Mouse (Mus musculus) CH12.LX (cell line): ENCODE measurements around the gene Gm28041. TPM values are rescaled to one million over a fixed set of nuclear protein-coding genes. Genes with fewer than 3 reads are reported as not detected.
A peak's percentile ranks its signal among the peaks of the same experiment; 100 is the strongest.

Experiments used
- DNase-seq: peaks from one replicate; pipeline ENCODE4 v3.0.0-alpha.2; 2013; ENCODE audit errors: extremely low read depth
- H3K27ac ChIP-seq: 2 replicates; pipeline ENCODE4 v1.5.1; 2012; ENCODE audit warnings: low read depth, mild to moderate bottlenecking, control low read depth, moderate library complexity; ENCODE audit not compliant: insufficient read depth
- H3K27me3 ChIP-seq: replicated peaks from 2 replicates; pipeline ENCODE3; 2012; ENCODE audit warnings: inconsistent platforms
- H3K36me3 ChIP-seq, 2 experiments: replicated peaks in 1 of 2; 2 replicates each; pipeline versions ENCODE3 to v1.6.1; 2012; ENCODE audit warnings: inconsistent platforms in 1 of 2, low read length in 1 of 2, mild to moderate bottlenecking in 1 of 2, mixed read lengths in 1 of 2, moderate library complexity in 1 of 2; ENCODE audit not compliant: control insufficient read depth in 1 of 2, insufficient read depth in 1 of 2
- H3K4me1 ChIP-seq, 2 experiments: 2 replicates each; pipeline ENCODE4 v1.6.1; 2012; ENCODE audit warnings: inconsistent platforms in 1 of 2, moderate library complexity in 1 of 2; ENCODE audit not compliant: insufficient read depth in 2 of 2, control insufficient read depth in 1 of 2
- H3K4me2 ChIP-seq: 2 replicates; pipeline ENCODE4 v1.6.1; 2012; ENCODE audit warnings: low read depth, mild to moderate bottlenecking, control low read depth; ENCODE audit not compliant: poor library complexity, insufficient read depth, severe bottlenecking
- H3K4me3 ChIP-seq, 3 experiments: fragments of 150-350 bp in 1 of 3; sonication (generic) in 1 of 3; replicated peaks in 1 of 3; 2 replicates each; pipeline versions ENCODE3 to v1.5.1; 2011 to 2012; ENCODE audit warnings: low read depth in 2 of 3, low read length in 2 of 3, mild to moderate bottlenecking in 2 of 3, moderate library complexity in 2 of 3, control low read depth in 1 of 3, improper control_type of control experiment in 1 of 3, inconsistent platforms in 1 of 3, mixed read lengths in 1 of 3; ENCODE audit not compliant: poor library complexity in 1 of 3
- H3K79me2 ChIP-seq: replicated peaks from 2 replicates; pipeline ENCODE4 v1.6.1; 2012; ENCODE audit warnings: mild to moderate bottlenecking, moderate library complexity; ENCODE audit not compliant: control insufficient read depth, poor library complexity, insufficient read depth, severe bottlenecking; ENCODE audit errors: extremely low read depth
- H3K9ac ChIP-seq: 2 replicates; pipeline ENCODE4 v1.6.1; 2012; ENCODE audit warnings: low read depth, mild to moderate bottlenecking, control low read depth, moderate library complexity; ENCODE audit not compliant: insufficient read depth
- H3K9me3 ChIP-seq: replicated peaks from 2 replicates; pipeline ENCODE3; 2012; ENCODE audit warnings: low read length, inconsistent platforms, mixed read lengths
- BHLHE40 ChIP-seq: IDR thresholded peaks from 2 replicates; pipeline ENCODE4 v1.6.1; 2011; ENCODE audit warnings: mild to moderate bottlenecking, low read depth, low read length, improper control_type of control experiment
- CHD1 ChIP-seq: IDR thresholded peaks from 2 replicates; pipeline ENCODE4 v1.6.1; 2012; ENCODE audit warnings: low read depth, low read length, improper control_type of control experiment, inconsistent platforms
- CHD2 ChIP-seq: IDR thresholded peaks from 2 replicates; pipeline ENCODE4 v1.6.1; 2011; ENCODE audit warnings: low read length, improper control_type of control experiment
- CTCF ChIP-seq, 2 experiments: IDR thresholded peaks in 1 of 2; conservative IDR thresholded peaks in 1 of 2; 2 replicates each; pipeline ENCODE4 v1.5.1; 2011 to 2012; ENCODE audit warnings: low read depth in 2 of 2, low read length in 2 of 2, improper control_type of control experiment in 1 of 2, inconsistent platforms in 1 of 2, mild to moderate bottlenecking in 1 of 2, moderate library complexity in 1 of 2
- E2F4 ChIP-seq: IDR thresholded peaks from 2 replicates; pipeline ENCODE4 v1.6.1; 2011; ENCODE audit warnings: low read depth, low read length, improper control_type of control experiment; ENCODE audit not compliant: insufficient replicate concordance
- ELF1 ChIP-seq: IDR thresholded peaks from 2 replicates; pipeline ENCODE4 v1.6.1; 2014; ENCODE audit warnings: low read depth, mild to moderate bottlenecking, inconsistent platforms, low read length, improper control_type of control experiment
- EP300 ChIP-seq: IDR thresholded peaks from 2 replicates; pipeline ENCODE4 v1.6.1; 2011; ENCODE audit warnings: low read length, improper control_type of control experiment
- ETS1 ChIP-seq: conservative IDR thresholded peaks from 2 replicates; pipeline ENCODE4 v1.6.1; 2012; ENCODE audit warnings: low read depth, mild to moderate bottlenecking, inconsistent platforms, low read length, improper control_type of control experiment, moderate library complexity
- GABPA ChIP-seq: IDR thresholded peaks from 2 replicates; pipeline ENCODE4 v1.6.1; 2012; ENCODE audit warnings: low read depth, low read length, improper control_type of control experiment, inconsistent platforms; ENCODE audit not compliant: insufficient replicate concordance
- HCFC1 ChIP-seq: IDR thresholded peaks from 2 replicates; pipeline ENCODE4 v1.6.1; 2012; ENCODE audit warnings: low read depth, mild to moderate bottlenecking, inconsistent platforms, low read length, improper control_type of control experiment
- IRF4 ChIP-seq: IDR thresholded peaks from 2 replicates; pipeline ENCODE4 v1.6.1; 2014; ENCODE audit warnings: low read depth, mild to moderate bottlenecking, inconsistent platforms, low read length, improper control_type of control experiment
- JUN ChIP-seq: IDR thresholded peaks from 2 replicates; pipeline ENCODE4 v1.6.1; 2011; ENCODE audit warnings: low read depth, mild to moderate bottlenecking, low read length, improper control_type of control experiment, moderate library complexity; ENCODE audit not compliant: insufficient read depth
- JUND ChIP-seq: conservative IDR thresholded peaks from 2 replicates; pipeline ENCODE4 v1.6.1; 2011; ENCODE audit warnings: low read depth, low read length, improper control_type of control experiment
- KAT2A ChIP-seq: IDR thresholded peaks from 2 replicates; pipeline ENCODE4 v1.6.1; 2012; ENCODE audit warnings: low read length, improper control_type of control experiment, inconsistent platforms; ENCODE audit not compliant: insufficient replicate concordance
- MAFK ChIP-seq: IDR thresholded peaks from 2 replicates; pipeline ENCODE4 v1.6.1; 2011; ENCODE audit warnings: low read length, improper control_type of control experiment; ENCODE audit not compliant: insufficient replicate concordance
- MAX ChIP-seq: IDR thresholded peaks from 2 replicates; pipeline ENCODE4 v1.6.1; 2011; ENCODE audit warnings: low read length, improper control_type of control experiment
- MAZ ChIP-seq: IDR thresholded peaks from 2 replicates; pipeline ENCODE4 v1.6.1; 2012; ENCODE audit warnings: low read depth, mild to moderate bottlenecking, inconsistent platforms, low read length, improper control_type of control experiment, moderate library complexity
- MEF2A ChIP-seq: IDR thresholded peaks from 2 replicates; pipeline ENCODE4 v1.6.1; 2014; ENCODE audit warnings: low read depth, mild to moderate bottlenecking, inconsistent platforms, low read length, improper control_type of control experiment, borderline replicate concordance
- MXI1 ChIP-seq: IDR thresholded peaks from 2 replicates; pipeline ENCODE4 v1.6.1; 2011; ENCODE audit warnings: mild to moderate bottlenecking, low read depth, low read length, improper control_type of control experiment
- MYC ChIP-seq: IDR thresholded peaks from 2 replicates; pipeline ENCODE4 v1.6.1; 2011; ENCODE audit warnings: low read depth, mild to moderate bottlenecking, improper control_type of control experiment, low read length
- NELFE ChIP-seq: IDR thresholded peaks from 2 replicates; pipeline ENCODE4 v1.6.1; 2011; ENCODE audit warnings: low read depth, low read length, improper control_type of control experiment
- NRF1 ChIP-seq: IDR thresholded peaks from 2 replicates; pipeline ENCODE4 v1.6.1; 2014; ENCODE audit warnings: low read depth, mild to moderate bottlenecking, inconsistent platforms, low read length, improper control_type of control experiment, moderate library complexity
- PAX5 ChIP-seq: IDR thresholded peaks from 2 replicates; pipeline ENCODE4 v1.6.1; 2012; ENCODE audit warnings: low read length, inconsistent platforms, mixed read lengths
- POLR2A ChIP-seq: IDR thresholded peaks from 2 replicates; pipeline ENCODE4 v1.6.1; 2011; ENCODE audit warnings: low read depth, mild to moderate bottlenecking, improper control_type of control experiment, low read length
- POLR2AphosphoS2 ChIP-seq: IDR thresholded peaks from 2 replicates; pipeline ENCODE4 v1.6.1; 2011; ENCODE audit warnings: low read depth, low read length, improper control_type of control experiment
- RAD21 ChIP-seq: IDR thresholded peaks from 2 replicates; pipeline ENCODE4 v1.6.1; 2011; ENCODE audit warnings: low read depth, mild to moderate bottlenecking, low read length, improper control_type of control experiment, moderate library complexity
- RCOR1 ChIP-seq: conservative IDR thresholded peaks from 2 replicates; pipeline ENCODE4 v1.6.1; 2012; ENCODE audit warnings: low read depth, mild to moderate bottlenecking, inconsistent platforms, low read length, improper control_type of control experiment
- SIN3A ChIP-seq: IDR thresholded peaks from 2 replicates; pipeline ENCODE4 v1.6.1; 2012; ENCODE audit warnings: low read length, improper control_type of control experiment, inconsistent platforms
- SMC3 ChIP-seq: IDR thresholded peaks from 2 replicates; pipeline ENCODE4 v1.6.1; 2011; ENCODE audit warnings: low read depth, low read length, improper control_type of control experiment
- TBP ChIP-seq: conservative IDR thresholded peaks from 2 replicates; pipeline ENCODE4 v1.6.1; 2011; ENCODE audit warnings: low read depth, low read length, improper control_type of control experiment
- TCF12 ChIP-seq: IDR thresholded peaks from 2 replicates; pipeline ENCODE4 v1.6.1; 2014; ENCODE audit warnings: low read depth, mild to moderate bottlenecking, inconsistent platforms, low read length, improper control_type of control experiment
- UBTF ChIP-seq: IDR thresholded peaks from 2 replicates; pipeline ENCODE4 v1.6.1; 2012; ENCODE audit warnings: low read depth, mild to moderate bottlenecking, inconsistent platforms, low read length, improper control_type of control experiment, moderate library complexity
- USF1 ChIP-seq: IDR thresholded peaks from 2 replicates; pipeline ENCODE4 v1.6.1; 2014; ENCODE audit warnings: low read depth, mild to moderate bottlenecking, inconsistent platforms, low read length, improper control_type of control experiment
- USF2 ChIP-seq: conservative IDR thresholded peaks from 2 replicates; pipeline ENCODE4 v1.6.1; 2011; ENCODE audit warnings: low read depth, low read length, improper control_type of control experiment
- ZC3H11A ChIP-seq: IDR thresholded peaks from 2 replicates; pipeline ENCODE4 v1.6.1; 2012; ENCODE audit warnings: low read depth, mild to moderate bottlenecking, inconsistent platforms, low read length, improper control_type of control experiment
- ZKSCAN1 ChIP-seq: IDR thresholded peaks from 2 replicates; pipeline ENCODE4 v1.6.1; 2012; ENCODE audit warnings: low read depth, inconsistent platforms, low read length, improper control_type of control experiment, borderline replicate concordance
- ZMIZ1 ChIP-seq: IDR thresholded peaks from 2 replicates; pipeline ENCODE4 v1.6.1; 2012; ENCODE audit warnings: low read depth, mild to moderate bottlenecking, inconsistent platforms, low read length, improper control_type of control experiment
- ZNF384 ChIP-seq: IDR thresholded peaks from 2 replicates; pipeline ENCODE4 v1.6.1; 2012; ENCODE audit warnings: low read depth, low read length, improper control_type of control experiment, inconsistent platforms
- dilution Hi-C: fragments of 300-500 bp; cut with MboI; formaldehyde crosslinking; loops from 2 replicates; pipeline ENCODE4 v1.14.3; 2020; ENCODE audit warnings: low sequenced_read_pairs; ENCODE audit not compliant: extremely low pct_unique_long_range_greater_than_20kb, extremely low pct_ligation_motif_present
- in situ Hi-C: fragments of 300-500 bp; cut with MboI; formaldehyde crosslinking; loops from 3 replicates; pipeline ENCODE4 v1.14.3; 2019; ENCODE audit warnings: low sequenced_read_pairs, low pct_ligation_motif_present, low pct_unique_long_range_greater_than_20kb, mixed read lengths
- polyA plus RNA-seq: library from polyadenylated mRNA; unstranded; fragments of >175 nt; gene quantifications from 2 replicates; pipeline ENCODE4 v1.2.1, GENCODE M21; 2012; ENCODE audit warnings: low read depth; ENCODE audit not compliant: insufficient read length
- total RNA-seq, 2 experiments: library from RNA; depleted of rRNA; stranded (reverse); fragments of 300-350 nt in 1 of 2; fragments of >200 nt in 1 of 2; gene quantifications; 2 replicates each; pipeline ENCODE4 v1.2.3; 2012 to 2014

Gm28041 gene
- total and polyA plus RNA-seq, 3 experiments, result 1.1 to 1.7 TPM; not detected in 1

- no peaks in the 10 kb centered on the region for H3K9me3 ChIP-seq
- dilution Hi-C loops (no loop called here), in situ Hi-C loops (no loop called here)
- H3K36me3 ChIP-seq, result peaks cover 0 to 15% of the 10 kb centered on the region in 2 experiments
- H3K27me3 ChIP-seq, result no peaks in the 10 kb centered on the region
- H3K9ac ChIP-seq, result peak within 1 kb of the TSS; percentile 74
- H3K27ac ChIP-seq, result 0 out of 2 replicates have a peak within 1 kb of the TSS, but pooled peaks have one; percentile 5
- H3K4me1 ChIP-seq, result peaks cover 0 to 19% of the 10 kb centered on the region in 2 experiments; a peak in 2 of 4 replicates
- peak within 1 kb of the TSS; percentile 53 for H3K4me2 ChIP-seq
- peak; percentile 86 for TF ChIP-seq MYC
- no peak for TF ChIP-seq RCOR1
- no peak for TF ChIP-seq MAZ
- no peak; the same call in 1 of the 2 replicates for TF ChIP-seq SMC3
- TF ChIP-seq SIN3A, result peak; percentile 97
- TF ChIP-seq ZMIZ1, result no peak
- peak; percentile 72 for TF ChIP-seq BHLHE40
- peak; percentile 97 for TF ChIP-seq HCFC1
- TF ChIP-seq USF2, result no peak
- peak; percentile 66 for TF ChIP-seq POLR2A
- no peak for TF ChIP-seq USF1
- no peak for TF ChIP-seq UBTF
- peak; percentile 86; the same call in 1 of the 2 replicates for TF ChIP-seq KAT2A
- no peak for TF ChIP-seq CHD1
- TF ChIP-seq ZC3H11A, result no peak
- no peak for TF ChIP-seq ZNF384
- TF ChIP-seq E2F4, result no peak
- TF ChIP-seq IRF4, result peak; percentile 45; the same call in 1 of the 2 replicates
- TF ChIP-seq ETS1, result no peak
- peak in 1 of 2 experiments; percentile 51; a peak in 2 of 4 replicates for TF ChIP-seq CTCF (conservative IDR thresholded peaks at IDR 0.05 in 1 of 2, IDR thresholded peaks at IDR 0.05 in 1 of 2; ENCODE audit: low read depth in 2 of 2, low read length in 2 of 2)
- peak; percentile 67 for TF ChIP-seq NELFE
- peak; percentile 26 for TF ChIP-seq RAD21
- peak; percentile 91 for TF ChIP-seq MXI1
- peak; percentile 98 for TF ChIP-seq ELF1
- peak; percentile 54 for TF ChIP-seq TCF12
- TF ChIP-seq JUND, result peak; percentile 67
- peak; percentile 37; the same call in 1 of the 2 replicates for TF ChIP-seq CHD2
- no peak for TF ChIP-seq NRF1
- TF ChIP-seq POLR2AphosphoS2, result peak; percentile 84
- no peak for TF ChIP-seq EP300
- peak; percentile 89 for TF ChIP-seq MAX
- TF ChIP-seq TBP, result peak; percentile 73
- no peak for TF ChIP-seq ZKSCAN1
- no peak; the same call in 1 of the 2 replicates for TF ChIP-seq MAFK
- TF ChIP-seq GABPA, result peak; percentile 35; the same call in 1 of the 2 replicates
- TF ChIP-seq JUN, result peak; percentile 54; the same call in 1 of the 2 replicates
- no peak for TF ChIP-seq PAX5
- TF ChIP-seq MEF2A, result no peak
- peak; percentile 87 for DNase-seq
- H3K79me2 ChIP-seq, result peaks cover 6% of the 10 kb centered on the region
- peak within 1 kb of the TSS; percentile 78 to 94 (median 79) for H3K4me3 ChIP-seq
Measured at GRCm38 (mm10) chr13:67360131-67360744, 15.3 kb downstream of the Gm28041 start, which contains the start of the genes Gm28044 and Zfp953. Gene Gm28044 (minus strand): TSS chr13:67360536. Gene Zfp953 (minus strand): TSS chr13:67360605.
